Mouse (Mus musculus) MEL (cell line): Measurements from ENCODE around the gene Decr2. TPM values are rescaled to one million over a fixed set of nuclear protein-coding genes. Genes with fewer than 3 reads are reported as not detected.

Experiments
- DNase-seq: peaks from one replicate; pipeline ENCODE4 v3.0.0; 2011; ENCODE audit warnings: low read depth, low spot score
- H3K27ac ChIP-seq: 2 replicates; pipeline ENCODE4 v1.5.1; 2012; ENCODE audit warnings: low read depth, mild to moderate bottlenecking, control low read depth, low read length, moderate library complexity; ENCODE audit not compliant: control insufficient read depth
- H3K27me3 ChIP-seq, 2 experiments: fragments of 150-350 bp in 1 of 2; sonication (generic) in 1 of 2; 2 replicates each; pipeline ENCODE4 v1.6.1; 2012; ENCODE audit warnings: low read length in 2 of 2, mild to moderate bottlenecking in 2 of 2, improper control_type of control experiment in 1 of 2, moderate library complexity in 1 of 2; ENCODE audit not compliant: insufficient read depth in 2 of 2, control insufficient read depth in 1 of 2
- H3K36me3 ChIP-seq, 2 experiments: 2 replicates each; pipeline ENCODE4 v1.6.1; 2012 to 2014; ENCODE audit warnings: low read length in 2 of 2, improper control_type of control experiment in 1 of 2, inconsistent platforms in 1 of 2, mild to moderate bottlenecking in 1 of 2; ENCODE audit not compliant: insufficient read depth in 2 of 2, control insufficient read depth in 1 of 2
- H3K4me1 ChIP-seq, 2 experiments: fragments of 150-350 bp in 1 of 2; sonication (generic) in 1 of 2; 2 replicates each; pipeline ENCODE4 v1.6.1; 2012; ENCODE audit warnings: low read length in 2 of 2, improper control_type of control experiment in 1 of 2, mild to moderate bottlenecking in 1 of 2; ENCODE audit not compliant: insufficient read depth in 2 of 2, control insufficient read depth in 1 of 2
- H3K4me3 ChIP-seq, 2 experiments: fragments of 150-350 bp in 1 of 2; sonication (generic) in 1 of 2; 2 replicates each; pipeline ENCODE4 v1.5.1; 2012; ENCODE audit warnings: low read depth in 2 of 2, low read length in 2 of 2, mild to moderate bottlenecking in 2 of 2, moderate library complexity in 2 of 2, control low read depth in 1 of 2, improper control_type of control experiment in 1 of 2; ENCODE audit not compliant: control insufficient read depth in 1 of 2, insufficient read depth in 1 of 2
- H3K79me2 ChIP-seq: 2 replicates; pipeline ENCODE4 v1.6.1; 2012; ENCODE audit warnings: mild to moderate bottlenecking, low read length, moderate library complexity; ENCODE audit not compliant: control insufficient read depth, poor library complexity, insufficient read depth
- H3K9ac ChIP-seq: 2 replicates; pipeline ENCODE4 v1.6.1; 2012; ENCODE audit warnings: low read depth, mild to moderate bottlenecking, control low read depth, low read length, moderate library complexity; ENCODE audit not compliant: control insufficient read depth, poor library complexity, severe bottlenecking
- H3K9me3 ChIP-seq: fragments of 150-350 bp; sonication (generic); replicated peaks from 2 replicates; pipeline ENCODE4 v1.6.1; 2012; ENCODE audit warnings: mild to moderate bottlenecking, low read length, improper control_type of control experiment, moderate library complexity; ENCODE audit not compliant: insufficient read depth
- BHLHE40 ChIP-seq: IDR thresholded peaks from 2 replicates; pipeline ENCODE4 v1.6.1; 2012; ENCODE audit warnings: low read depth, mild to moderate bottlenecking, inconsistent platforms, low read length, improper control_type of control experiment, borderline replicate concordance
- CHD1 ChIP-seq: IDR thresholded peaks from 2 replicates; pipeline ENCODE4 v1.6.1; 2012; ENCODE audit warnings: low read depth, mild to moderate bottlenecking, inconsistent platforms, low read length, improper control_type of control experiment
- E2F4 ChIP-seq: IDR thresholded peaks from 2 replicates; pipeline ENCODE4 v1.6.1; 2011; ENCODE audit warnings: low read depth, low read length, improper control_type of control experiment, borderline replicate concordance
- EP300 ChIP-seq, 2 experiments: IDR thresholded peaks; 2 replicates each; pipeline ENCODE4 v1.6.1; 2011; ENCODE audit warnings: improper control_type of control experiment in 2 of 2, low read length in 2 of 2, low read depth in 1 of 2, mild to moderate bottlenecking in 1 of 2
- GATA1 ChIP-seq: IDR thresholded peaks from 2 replicates; pipeline ENCODE4 v1.6.1; 2011; ENCODE audit warnings: low read depth, low read length, improper control_type of control experiment
- HCFC1 ChIP-seq: IDR thresholded peaks from 2 replicates; pipeline ENCODE4 v1.6.1; 2012; ENCODE audit warnings: low read depth, mild to moderate bottlenecking, inconsistent platforms, low read length, improper control_type of control experiment, moderate library complexity
- JUND ChIP-seq: IDR thresholded peaks from 2 replicates; pipeline ENCODE4 v1.6.1; 2011; ENCODE audit warnings: low read depth, mild to moderate bottlenecking, improper control_type of control experiment, low read length
- KAT2A ChIP-seq: conservative IDR thresholded peaks from 2 replicates; pipeline ENCODE4 v1.6.1; 2012; ENCODE audit warnings: low read depth, low read length, improper control_type of control experiment, inconsistent platforms
- MAX ChIP-seq: IDR thresholded peaks from 2 replicates; pipeline ENCODE4 v1.6.1; 2011; ENCODE audit warnings: low read length, improper control_type of control experiment
- MAZ ChIP-seq: IDR thresholded peaks from 2 replicates; pipeline ENCODE4 v1.6.1; 2012; ENCODE audit warnings: low read depth, mild to moderate bottlenecking, inconsistent platforms, low read length, improper control_type of control experiment
- MXI1 ChIP-seq: IDR thresholded peaks from 2 replicates; pipeline ENCODE4 v1.6.1; 2011; ENCODE audit warnings: mild to moderate bottlenecking, low read depth, low read length, improper control_type of control experiment
- NELFE ChIP-seq: IDR thresholded peaks from 2 replicates; pipeline ENCODE4 v1.6.1; 2011; ENCODE audit warnings: low read depth, low read length, improper control_type of control experiment
- POLR2AphosphoS5 ChIP-seq: IDR thresholded peaks from 2 replicates; pipeline ENCODE4 v1.6.1; 2012; ENCODE audit warnings: low read depth, borderline replicate concordance, mild to moderate bottlenecking, inconsistent platforms, low read length, moderate library complexity, mixed read lengths
- RAD21 ChIP-seq: IDR thresholded peaks from 2 replicates; pipeline ENCODE4 v1.6.1; 2011; ENCODE audit warnings: mild to moderate bottlenecking, low read depth, low read length, improper control_type of control experiment
- RCOR1 ChIP-seq: IDR thresholded peaks from 2 replicates; pipeline ENCODE4 v1.6.1; 2012; ENCODE audit warnings: low read depth, mild to moderate bottlenecking, inconsistent platforms, low read length, improper control_type of control experiment
- SIN3A ChIP-seq: IDR thresholded peaks from 2 replicates; pipeline ENCODE4 v1.6.1; 2012; ENCODE audit warnings: low read length, improper control_type of control experiment, inconsistent platforms
- SMC3 ChIP-seq: IDR thresholded peaks from 2 replicates; pipeline ENCODE4 v1.6.1; 2011; ENCODE audit warnings: low read depth, low read length, improper control_type of control experiment
- TAL1 ChIP-seq: IDR thresholded peaks from 2 replicates; pipeline ENCODE4 v1.6.1; 2012; ENCODE audit warnings: mild to moderate bottlenecking, inconsistent platforms, low read length, moderate library complexity, mixed read lengths
- UBTF ChIP-seq: IDR thresholded peaks from 2 replicates; pipeline ENCODE4 v1.6.1; 2012; ENCODE audit warnings: low read depth, mild to moderate bottlenecking, inconsistent platforms, low read length, improper control_type of control experiment, moderate library complexity, borderline replicate concordance; ENCODE audit not compliant: insufficient read depth
- USF1 ChIP-seq: IDR thresholded peaks from 2 replicates; pipeline ENCODE4 v1.6.1; 2014; ENCODE audit warnings: low read depth, mild to moderate bottlenecking, inconsistent platforms, low read length, improper control_type of control experiment, moderate library complexity
- USF2 ChIP-seq, 2 experiments: IDR thresholded peaks; 2 replicates each; pipeline ENCODE4 v1.6.1; 2011 to 2012; ENCODE audit warnings: improper control_type of control experiment in 2 of 2, low read length in 2 of 2, borderline replicate concordance in 1 of 2, inconsistent platforms in 1 of 2, low read depth in 1 of 2, mild to moderate bottlenecking in 1 of 2; ENCODE audit not compliant: insufficient read depth in 1 of 2
- ZKSCAN1 ChIP-seq: IDR thresholded peaks from 2 replicates; pipeline ENCODE4 v1.6.1; 2012; ENCODE audit warnings: low read depth, mild to moderate bottlenecking, inconsistent platforms, low read length, improper control_type of control experiment, moderate library complexity
- ZMIZ1 ChIP-seq: IDR thresholded peaks from 2 replicates; pipeline ENCODE4 v1.6.1; 2012; ENCODE audit warnings: low read depth, mild to moderate bottlenecking, inconsistent platforms, low read length, improper control_type of control experiment, moderate library complexity
- polyA plus RNA-seq, 2 experiments: library from polyadenylated mRNA; stranded (reverse) in 1 of 2; unstranded in 1 of 2; fragments of >175 nt in 1 of 2; fragments of >200 nt in 1 of 2; gene quantifications; 2 replicates each; pipeline versions ENCODE4 v1.2.1 to v1.2.4; 2012; ENCODE audit warnings: low replicate concordance in 2 of 2, low read depth in 1 of 2; ENCODE audit not compliant: insufficient read length in 2 of 2, insufficient read depth in 1 of 2, missing spikeins in 1 of 2
- total RNA-seq: library from RNA; depleted of rRNA; stranded (reverse); fragments of 300-350 nt; gene quantifications from 2 replicates; pipeline ENCODE4 v1.2.3, GENCODE M21; 2012

Decr2 gene
- total and polyA plus RNA-seq, 3 experiments = 6.5 to 11.3 TPM; not detected in 1

- peak overlapping the region; percentile 56; the same call in 1 of the 2 replicates for H3K27ac ChIP-seq
- H3K79me2 ChIP-seq = peaks cover 33% of the 10 kb centered on the region
- peaks cover 4 to 8% of the 10 kb centered on the region in 2 experiments for H3K4me1 ChIP-seq
- H3K9me3 ChIP-seq = no peaks in the 10 kb centered on the region
- peaks cover 2 to 13% of the 10 kb centered on the region in 2 experiments; a peak in 3 of 4 replicates for H3K36me3 ChIP-seq
- TF ChIP-seq TAL1 (no peak), UBTF (no peak), EP300 (IDR thresholded peaks at IDR 0.05; ENCODE audit: low read depth in 1 of 2, low read length in 2 of 2) (no peak), POLR2AphosphoS5 (no peak), KAT2A (no peak), MAZ (no peak), USF1 (no peak), JUND (no peak), MXI1 (no peak), NELFE (no peak), CHD1 (no peak), MAX (no peak), GATA1 (no peak), RAD21 (no peak), E2F4 (no peak)
- TF ChIP-seq, all 39 proteins: peak for 0
- Histone ChIP-seq H3K9ac (peak overlapping the region; percentile 60), H3K4me3 (no peak overlapping the region), H3K27me3 (no peaks in the 10 kb centered on the region)
- DNase-seq = no peak
These were observed 47.1 kb upstream of the Decr2 start for GRCm38 (mm10) chr17:26137106-26137750.

- no peaks in the 10 kb centered on the region for H3K4me1 ChIP-seq
- H3K27me3 ChIP-seq = no peaks in the 10 kb centered on the region
- H3K9me3 ChIP-seq = no peaks in the 10 kb centered on the region
- no peak overlapping the region for H3K27ac ChIP-seq
- no peaks in the 10 kb centered on the region for H3K79me2 ChIP-seq
- TF ChIP-seq RCOR1 = no peak
- TF ChIP-seq MXI1 = no peak
- TF ChIP-seq ZMIZ1 = no peak
- no peak for TF ChIP-seq BHLHE40
- TF ChIP-seq SIN3A = no peak
- TF ChIP-seq JUND = no peak
- no peak for TF ChIP-seq HCFC1
- TF ChIP-seq SMC3 = no peak
- TF ChIP-seq USF2 (IDR thresholded peaks at IDR 0.05; ENCODE audit: borderline replicate concordance in 1 of 2, insufficient read depth in 1 of 2, low read depth in 1 of 2, low read length in 2 of 2) = no peak
- TF ChIP-seq NELFE = no peak
- no peak for TF ChIP-seq CHD1
- no peak for TF ChIP-seq TAL1
- no peak for TF ChIP-seq ZKSCAN1
- H3K9ac ChIP-seq = no peak overlapping the region
- no peak overlapping the region for H3K4me3 ChIP-seq
- no peaks in the 10 kb centered on the region; a peak in 2 of 4 replicates for H3K36me3 ChIP-seq
- DNase-seq = no peak
These were observed 42.0 kb upstream of the Decr2 start for GRCm38 (mm10) chr17:26131856-26132853.
